Mouse (Mus musculus) neural tube, embryonic 15.5 days (tissue): ENCODE results near the gene P2ry2. TPM values are rescaled to one million over a fixed set of nuclear protein-coding genes. Genes with fewer than 3 reads are reported as not detected.

Experiments
- ATAC-seq: fragments of 200-750 bp; cut with Nextera tagmentation; 2 replicates; pipeline ENCODE4 v1.8.0; 2017; ENCODE audit warnings: mild to moderate bottlenecking, moderate TSS enrichment, moderate library complexity; ENCODE audit not compliant: low FRiP score
- H3K27ac ChIP-seq: fragments of 300-500 bp; sonication (generic); replicated peaks from 2 replicates; pipeline ENCODE4 v1.5.1; 2015; ENCODE audit warnings: mild to moderate bottlenecking, inconsistent platforms
- H3K27me3 ChIP-seq: fragments of 300-500 bp; sonication (generic); replicated peaks from 2 replicates; pipeline ENCODE4 v1.6.1; 2015; ENCODE audit warnings: inconsistent platforms
- H3K36me3 ChIP-seq: fragments of 300-500 bp; sonication (generic); 2 replicates; pipeline ENCODE4 v1.6.1; 2015; ENCODE audit warnings: inconsistent platforms
- H3K4me1 ChIP-seq: fragments of 300-500 bp; sonication (generic); 2 replicates; pipeline ENCODE4 v1.6.1; 2015; ENCODE audit warnings: inconsistent platforms
- H3K4me2 ChIP-seq: fragments of 300-500 bp; sonication (generic); 2 replicates; pipeline ENCODE4 v1.6.1; 2015; ENCODE audit warnings: inconsistent platforms, mild to moderate bottlenecking, moderate library complexity
- H3K4me3 ChIP-seq: fragments of 300-500 bp; sonication (generic); replicated peaks from 2 replicates; pipeline ENCODE4 v1.5.1; 2015; ENCODE audit warnings: mild to moderate bottlenecking, inconsistent platforms
- H3K9ac ChIP-seq: fragments of 300-500 bp; sonication (generic); replicated peaks from 2 replicates; pipeline ENCODE4 v1.6.1; 2015; ENCODE audit warnings: mild to moderate bottlenecking, inconsistent platforms
- H3K9me3 ChIP-seq: fragments of 300-500 bp; sonication (generic); replicated peaks from 2 replicates; pipeline ENCODE4 v1.6.1; 2016; ENCODE audit warnings: inconsistent platforms
- WGBS: fragments of 180-500 bp; shearing (Covaris S2); methylation state at CpG from one replicate; pipeline ENCODE4 v1.1.7; 2015; ENCODE audit warnings: mixed read lengths; 5-methylcytosine and 5-hydroxymethylcytosine counted together
- polyA plus RNA-seq: library from polyadenylated mRNA; unstranded; fragments of >200 nt; fragmentation: Nextera tagmentation; extraction: Ambion mirVana; gene quantifications from 2 replicates; pipeline ENCODE4 v1.2.1, GENCODE M21; 2015

P2ry2 gene
- polyA plus RNA-seq, 1 experiment from 2014 or later = 0.81 TPM

GRCm38 (mm10) chr7:100998578-100998960 lies 14.1 kb downstream of the P2ry2 start:
- H3K27ac ChIP-seq = no peak overlapping the region
- 90% methylated on average over 24 of the region's 24 CpGs for WGBS
- H3K4me2 ChIP-seq = no peak overlapping the region
- H3K9ac ChIP-seq = no peak overlapping the region
- ATAC-seq = no peak
- no peaks in the 10 kb centered on the region for H3K9me3 ChIP-seq
- H3K4me1 ChIP-seq = no peaks in the 10 kb centered on the region
- H3K27me3 ChIP-seq = no peaks in the 10 kb centered on the region
- H3K4me3 ChIP-seq = no peak overlapping the region
- H3K36me3 ChIP-seq = no peaks in the 10 kb centered on the region

- Histone ChIP-seq H3K9ac (no peak overlapping the region), H3K4me1 (no peaks in the 10 kb centered on the region), H3K27ac (no peak overlapping the region), H3K9me3 (no peaks in the 10 kb centered on the region), H3K4me2 (no peak overlapping the region), H3K36me3 (no peaks in the 10 kb centered on the region), H3K4me3 (no peak overlapping the region), H3K27me3 (no peaks in the 10 kb centered on the region)
- ATAC-seq = no peak
- 88% methylated on average over 31 of the region's 31 CpGs for WGBS
Measured at GRCm38 (mm10) chr7:100997951-100998577, 14.6 kb downstream of the P2ry2 start.

GRCm38 (mm10) chr7:100997215-100997614 lies 15.5 kb downstream of the P2ry2 start:
- Histone ChIP-seq H3K9me3 (no peaks in the 10 kb centered on the region), H3K36me3 (no peaks in the 10 kb centered on the region), H3K27me3 (no peaks in the 10 kb centered on the region), H3K27ac (no peak overlapping the region), H3K4me3 (no peak overlapping the region), H3K9ac (no peak overlapping the region), H3K4me2 (no peak overlapping the region), H3K4me1 (no peaks in the 10 kb centered on the region)
- no peak for ATAC-seq
- 71% methylated on average over 1 of the region's 1 CpGs for WGBS

DNA sequence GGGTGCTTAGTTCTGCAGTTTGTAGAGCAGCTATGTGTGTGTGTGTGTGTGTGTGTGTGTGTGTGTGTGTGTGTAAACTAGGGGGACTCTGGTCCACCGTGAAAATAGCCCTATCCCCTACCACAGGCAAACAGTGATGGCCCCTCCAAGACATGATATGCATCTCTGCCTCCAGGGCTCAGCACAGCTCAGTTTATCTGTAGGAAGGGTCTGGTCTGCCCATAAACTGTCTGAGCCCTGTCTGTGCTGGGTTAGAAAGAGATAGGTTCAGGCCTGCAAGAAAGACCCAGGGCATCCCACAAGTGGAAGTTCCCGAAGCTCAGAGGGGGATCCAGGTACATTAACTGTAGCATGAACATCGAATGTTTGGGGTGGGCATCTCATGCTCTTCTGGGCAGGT lies 16.7 kb downstream of the P2ry2 start:
- no peaks in the 10 kb centered on the region for H3K36me3 ChIP-seq
- 87% methylated on average over 3 of the region's 3 CpGs for WGBS
- H3K4me3 ChIP-seq = no peak overlapping the region
- no peaks in the 10 kb centered on the region for H3K27me3 ChIP-seq
- H3K9ac ChIP-seq = no peak overlapping the region
- H3K4me1 ChIP-seq = peaks cover 2% of the 10 kb centered on the region; the same call in 1 of the 2 replicates
- no peak overlapping the region for H3K4me2 ChIP-seq
- no peak for ATAC-seq
- no peak overlapping the region for H3K27ac ChIP-seq
- H3K9me3 ChIP-seq = no peaks in the 10 kb centered on the region

DNA sequence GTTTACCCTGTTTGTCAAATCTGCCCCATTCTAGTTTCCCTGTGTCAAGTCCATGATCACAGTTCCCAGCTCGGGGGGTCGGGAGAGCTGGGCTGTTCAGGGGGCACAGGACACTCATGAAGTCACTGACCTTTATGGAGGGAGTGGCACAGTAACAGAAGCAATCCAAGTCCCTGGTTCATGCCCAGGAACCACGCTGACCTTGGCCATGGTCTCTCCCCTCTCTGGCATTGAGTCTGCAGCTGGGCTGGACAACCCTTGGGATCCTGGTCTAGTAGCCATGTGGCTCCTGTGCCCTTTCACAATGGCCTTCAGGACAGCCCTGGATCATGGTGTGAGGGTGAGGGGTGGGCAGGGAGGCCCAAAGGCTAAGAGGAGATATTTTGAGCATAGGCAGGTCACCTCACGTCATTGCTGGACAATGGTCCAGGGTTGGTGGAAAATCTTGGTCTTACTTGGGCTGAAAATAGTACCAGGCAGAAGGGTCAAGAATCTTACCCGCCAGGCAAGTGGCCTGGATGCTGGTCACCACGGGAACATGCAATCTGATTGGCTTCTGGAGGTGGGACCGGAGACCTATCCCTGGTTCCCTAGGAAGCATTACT lies 17.3 kb downstream of the P2ry2 start:
- no peak overlapping the region for H3K4me3 ChIP-seq
- H3K27me3 ChIP-seq = no peaks in the 10 kb centered on the region
- no peaks in the 10 kb centered on the region for H3K36me3 ChIP-seq
- no peak overlapping the region for H3K27ac ChIP-seq
- WGBS = 88% methylated on average over 7 of the region's 7 CpGs
- peaks cover 7% of the 10 kb centered on the region; the same call in 1 of the 2 replicates for H3K4me1 ChIP-seq
- no peak overlapping the region for H3K9ac ChIP-seq
- ATAC-seq = no peak
- H3K9me3 ChIP-seq = no peaks in the 10 kb centered on the region
- no peak overlapping the region for H3K4me2 ChIP-seq

DNA sequence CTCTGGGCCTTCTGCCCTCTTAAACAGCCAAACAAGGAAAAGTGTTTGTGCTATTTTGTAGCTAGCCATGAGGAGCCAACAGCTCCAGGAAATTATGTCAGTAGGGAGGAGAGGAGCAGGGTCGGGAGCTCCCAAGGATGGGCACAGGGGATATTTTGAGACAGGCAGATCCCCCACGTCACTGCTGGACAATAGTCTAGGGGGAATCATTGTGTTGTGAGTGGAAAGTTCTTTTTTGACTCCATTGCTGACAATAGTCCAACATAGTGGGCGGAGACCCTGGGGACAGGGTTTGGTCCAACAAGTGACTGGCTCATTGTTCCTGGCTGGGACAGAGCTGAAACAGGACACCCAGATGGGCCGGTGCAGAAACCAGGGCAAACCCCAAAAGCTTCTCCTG lies 19.5 kb downstream of the P2ry2 start:
- Histone ChIP-seq H3K9me3 (no peaks in the 10 kb centered on the region), H3K27me3 (no peaks in the 10 kb centered on the region), H3K4me1 (peaks cover 8% of the 10 kb centered on the region; the same call in 1 of the 2 replicates), H3K4me2 (no peak overlapping the region), H3K27ac (no peak overlapping the region), H3K9ac (no peak overlapping the region), H3K36me3 (no peaks in the 10 kb centered on the region), H3K4me3 (no peak overlapping the region)
- WGBS = 40% methylated on average over 4 of the region's 4 CpGs
- ATAC-seq = no peak

DNA sequence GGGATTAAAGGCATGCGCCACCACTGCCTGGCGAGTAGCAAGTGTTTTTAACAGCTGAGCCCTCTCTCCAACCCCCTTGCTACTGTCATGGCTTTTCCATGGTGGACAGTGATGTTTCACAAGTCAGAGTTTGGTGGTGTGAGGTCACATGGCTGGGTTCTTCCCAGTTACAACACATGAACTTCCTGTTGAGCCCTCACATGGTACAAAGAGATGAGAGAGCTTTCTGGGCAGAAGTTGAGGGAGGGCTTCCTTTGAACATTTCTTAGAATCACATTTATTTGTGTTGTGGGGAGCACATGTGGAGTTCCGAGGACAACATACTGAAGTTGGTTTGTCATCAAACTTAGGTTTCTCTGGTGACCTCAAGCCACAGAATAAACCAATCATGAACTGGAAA lies 20.7 kb downstream of the P2ry2 start:
- no peak overlapping the region for H3K4me3 ChIP-seq
- ATAC-seq = no peak
- WGBS = 89% methylated on average over 3 of the region's 3 CpGs
- H3K4me2 ChIP-seq = no peak overlapping the region
- H3K27me3 ChIP-seq = no peaks in the 10 kb centered on the region
- H3K36me3 ChIP-seq = no peaks in the 10 kb centered on the region
- H3K9ac ChIP-seq = no peak overlapping the region
- H3K4me1 ChIP-seq = peaks cover 8% of the 10 kb centered on the region; the same call in 1 of the 2 replicates
- no peak overlapping the region for H3K27ac ChIP-seq
- H3K9me3 ChIP-seq = no peaks in the 10 kb centered on the region

DNA sequence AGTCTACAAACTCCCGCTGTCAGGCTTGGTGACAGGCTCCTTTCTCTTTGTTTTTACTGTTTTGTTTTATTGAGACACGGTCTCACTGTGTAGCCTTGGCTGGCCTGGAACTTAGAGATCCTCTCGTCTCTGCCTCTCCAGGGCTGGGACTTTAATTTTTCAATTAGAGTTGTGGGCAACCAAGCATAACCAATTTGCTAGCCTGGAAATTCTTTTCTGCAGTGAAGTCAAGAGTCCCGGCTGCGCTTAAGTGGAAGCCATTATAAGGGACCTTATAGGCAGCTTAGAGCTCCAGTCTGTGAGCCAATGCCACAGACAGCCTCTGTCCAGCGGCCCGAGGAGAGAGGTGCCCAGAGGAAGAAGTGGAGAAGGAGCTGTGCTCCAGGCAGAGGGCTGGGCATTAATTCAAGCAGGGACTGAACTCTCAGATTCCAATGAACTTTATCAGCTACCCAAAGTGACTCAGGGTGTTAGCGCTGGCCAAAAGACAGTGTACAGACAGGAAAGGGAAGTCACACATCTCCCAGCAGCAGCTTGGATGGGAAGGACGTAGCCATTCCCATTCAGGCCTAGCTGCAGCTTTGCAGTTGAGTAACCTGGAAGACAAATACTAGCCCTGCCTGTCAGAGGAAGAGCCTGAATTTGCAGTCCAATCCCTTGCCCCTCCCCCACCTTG lies 21.9 kb downstream of the P2ry2 start:
- Histone ChIP-seq H3K36me3 (no peaks in the 10 kb centered on the region), H3K27ac (no peak overlapping the region), H3K4me1 (peaks cover 8% of the 10 kb centered on the region; the same call in 1 of the 2 replicates), H3K9ac (no peak overlapping the region), H3K9me3 (no peaks in the 10 kb centered on the region), H3K4me2 (no peak overlapping the region), H3K4me3 (no peak overlapping the region), H3K27me3 (no peaks in the 10 kb centered on the region)
- WGBS = 46% methylated on average over 9 of the region's 9 CpGs
- ATAC-seq = no peak

DNA sequence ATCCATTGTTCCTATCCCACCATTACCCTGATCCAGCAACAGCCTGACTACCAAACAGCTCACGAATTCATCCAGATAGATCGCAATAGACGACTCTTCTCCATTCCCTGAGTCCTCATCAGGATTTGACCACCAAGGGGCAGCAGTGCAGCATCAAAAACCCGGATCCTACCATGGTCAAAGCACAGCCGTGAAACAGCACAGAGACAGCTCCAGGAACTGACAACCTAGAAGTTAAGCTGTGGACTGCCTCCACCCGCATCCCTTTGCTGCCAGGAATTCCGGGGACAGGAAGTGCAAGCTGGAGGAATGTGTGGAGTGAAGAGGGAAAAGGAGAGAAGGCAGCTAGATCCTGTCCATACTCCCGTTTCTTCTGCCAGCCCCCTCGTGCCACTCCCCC lies 24.6 kb downstream of the P2ry2 start:
- peak; percentile 69; the same call in 1 of the 2 replicates for ATAC-seq
- WGBS = 24% methylated on average over 9 of the region's 9 CpGs
- Histone ChIP-seq H3K27me3 (no peaks in the 10 kb centered on the region), H3K4me1 (peaks cover 17% of the 10 kb centered on the region), H3K4me2 (no peak overlapping the region), H3K27ac (no peak overlapping the region), H3K4me3 (no peak overlapping the region), H3K36me3 (no peaks in the 10 kb centered on the region), H3K9me3 (no peaks in the 10 kb centered on the region), H3K9ac (no peak overlapping the region)

- 32% methylated on average over 21 of the region's 21 CpGs for WGBS
- H3K4me3 ChIP-seq = no peak overlapping the region
- ATAC-seq = 0 out of 2 replicates have a peak, but pooled peaks have one; percentile 17
- no peak overlapping the region for H3K4me2 ChIP-seq
- no peaks in the 10 kb centered on the region for H3K36me3 ChIP-seq
- no peak overlapping the region for H3K27ac ChIP-seq
- no peak overlapping the region for H3K9ac ChIP-seq
- H3K4me1 ChIP-seq = peaks cover 9% of the 10 kb centered on the region
- no peaks in the 10 kb centered on the region for H3K27me3 ChIP-seq
- no peaks in the 10 kb centered on the region for H3K9me3 ChIP-seq
Measured at GRCm38 (mm10) chr7:100984452-100985395, 27.9 kb downstream of the P2ry2 start.

DNA sequence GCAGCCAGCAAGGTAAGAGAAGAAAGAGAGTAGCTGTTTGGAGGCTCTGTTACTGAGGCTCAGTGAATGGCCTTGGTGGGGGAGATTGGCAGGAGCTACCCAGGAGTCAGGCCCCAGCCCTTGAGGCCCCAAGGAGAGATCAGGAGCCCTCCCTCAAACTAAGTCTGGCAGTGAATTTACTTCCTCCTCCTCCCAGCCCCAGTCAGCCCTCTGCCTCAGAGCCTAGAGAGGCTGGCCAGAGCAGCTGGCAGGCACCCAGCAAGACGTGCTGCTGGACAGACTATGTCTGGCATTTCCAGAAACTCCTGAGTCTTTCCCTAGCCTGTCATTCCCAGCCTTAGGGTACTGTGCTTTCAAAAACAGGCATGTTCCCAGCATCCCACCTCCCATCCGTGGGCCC lies 33.5 kb downstream of the P2ry2 start:
- 52% methylated on average over 2 of the region's 2 CpGs for WGBS
- Histone ChIP-seq H3K4me2 (no peak overlapping the region), H3K4me1 (peaks cover 10% of the 10 kb centered on the region), H3K9ac (no peak overlapping the region), H3K27me3 (peaks cover 11% of the 10 kb centered on the region), H3K27ac (no peak overlapping the region), H3K4me3 (no peak overlapping the region), H3K36me3 (no peaks in the 10 kb centered on the region), H3K9me3 (no peaks in the 10 kb centered on the region)
- ATAC-seq = no peak
